ENCODE assay signal across 13 mouse cellular contexts in the genomic region with DNA sequence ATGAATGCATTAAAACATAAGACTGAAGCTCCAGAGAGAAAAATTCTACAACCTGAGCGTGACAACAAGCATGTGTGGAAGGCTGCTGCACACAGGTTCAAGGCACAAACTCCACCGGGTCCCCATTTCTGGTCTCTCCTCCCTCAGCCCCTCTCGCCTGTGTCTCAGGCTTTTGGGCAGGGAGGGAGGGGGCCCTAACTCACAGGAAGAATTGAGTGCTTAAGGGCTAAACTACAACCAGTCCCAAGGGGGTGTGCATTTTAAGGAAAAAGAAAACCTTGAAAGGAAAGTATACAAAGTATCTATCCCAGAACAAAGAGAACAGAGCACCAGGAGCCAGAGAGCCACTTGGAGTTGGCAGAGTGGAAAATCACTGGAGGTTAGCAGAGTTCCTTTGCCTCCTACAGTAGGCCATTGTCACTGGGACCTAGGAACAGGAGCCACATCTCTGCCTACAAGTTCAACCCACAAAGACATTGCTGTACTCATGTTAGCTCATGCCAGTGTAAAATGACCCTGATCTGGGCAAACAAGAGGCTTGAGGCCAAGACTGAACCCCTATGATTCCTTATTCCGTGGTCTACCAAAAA.
DNase-seq lines count a peak whose midpoint lies in the region; ATAC-seq and TF ChIP-seq lines count a peak whose summit lies in the region.
"Had no signal": no experiment of that assay in that cellular context is flagged by ENCODE, and none has a peak within 500 bp of the region (broad histone marks: within the 10 kb centered on the region; RNA-seq: fewer than 3 reads in every experiment).

No protein-coding gene starts in this region.

- peak; percentile 36 for ATAC-seq in forebrain, postnatal 0 days
- ATAC-seq in limb, embryonic 13.5 days (ENCODE audit: low FRiP score, low read depth), result peak; percentile 11; the same call in 1 of the 2 replicates
- no peak for ATAC-seq in hindbrain, embryonic 12.5 days (ENCODE audit: low FRiP score)
- no peak for ATAC-seq in neural tube, embryonic 15.5 days (ENCODE audit: low FRiP score)

- H3K36me3 ChIP-seq in forebrain, postnatal 0 days (ENCODE audit: insufficient read depth), result no peaks in the 10 kb centered on the region
- no peaks in the 10 kb centered on the region for H3K36me3 ChIP-seq in forebrain, embryonic 10.5 days (replicated peaks)
- H3K36me3 ChIP-seq in limb, embryonic 13.5 days, result no peaks in the 10 kb centered on the region
- H3K36me3 ChIP-seq in limb, embryonic 10.5 days, result no peaks in the 10 kb centered on the region
- no peaks in the 10 kb centered on the region for H3K36me3 ChIP-seq in hindbrain, embryonic 12.5 days
- H3K36me3 ChIP-seq in neural tube, embryonic 15.5 days, result no peaks in the 10 kb centered on the region
- no peaks in the 10 kb centered on the region for H3K36me3 ChIP-seq in thymus, adult 2 months (ENCODE audit: control insufficient read depth, insufficient read depth, low read length)

- WGBS in forebrain, postnatal 0 days, result 55% methylated on average over 4 of the region's 4 CpGs
- WGBS in forebrain, embryonic 10.5 days, result 80% methylated on average over 4 of the region's 4 CpGs
- WGBS in limb, embryonic 13.5 days, result 74% methylated on average over 4 of the region's 4 CpGs
- WGBS in limb, embryonic 10.5 days, result 76% methylated on average over 4 of the region's 4 CpGs
- WGBS in hindbrain, embryonic 12.5 days, result 68% methylated on average over 4 of the region's 4 CpGs
- WGBS in neural tube, embryonic 15.5 days, result 77% methylated on average over 4 of the region's 4 CpGs
- WGBS in thymus, adult 2 months, result 97% methylated on average over 4 of the region's 4 CpGs

- H3K27me3 ChIP-seq in forebrain, postnatal 0 days (ENCODE audit: insufficient read depth, low read length), result no peaks in the 10 kb centered on the region
- H3K27me3 ChIP-seq in forebrain, embryonic 10.5 days (ENCODE audit: poor library complexity, severe bottlenecking), result no peaks in the 10 kb centered on the region
- H3K27me3 ChIP-seq in limb, embryonic 13.5 days, result no peaks in the 10 kb centered on the region
- no peaks in the 10 kb centered on the region for H3K27me3 ChIP-seq in limb, embryonic 10.5 days (ENCODE audit: low read depth, poor library complexity, severe bottlenecking)
- no peaks in the 10 kb centered on the region for H3K27me3 ChIP-seq in hindbrain, embryonic 12.5 days
- H3K27me3 ChIP-seq in neural tube, embryonic 15.5 days (replicated peaks), result no peaks in the 10 kb centered on the region
- H3K27me3 ChIP-seq in thymus, adult 2 months (ENCODE audit: control insufficient read depth, insufficient read depth, low read length), result no peaks in the 10 kb centered on the region

- no peak overlapping the region for H3K27ac ChIP-seq in forebrain, postnatal 0 days (ENCODE audit: low read depth, low read length)
- H3K27ac ChIP-seq in forebrain, embryonic 10.5 days, result no peak overlapping the region
- H3K27ac ChIP-seq in limb, embryonic 13.5 days, result no peak overlapping the region
- no peak overlapping the region for H3K27ac ChIP-seq in limb, embryonic 10.5 days
- 0 out of 2 replicates have a peak overlapping the region, but pooled peaks have one; percentile 14 for H3K27ac ChIP-seq in hindbrain, embryonic 12.5 days
- H3K27ac ChIP-seq in neural tube, embryonic 15.5 days (replicated peaks), result peak overlapping the region; percentile 71
- H3K27ac ChIP-seq in thymus, adult 2 months (ENCODE audit: control insufficient read depth, insufficient read depth, low read length), result no peak overlapping the region

- TF ChIP-seq CTCF in forebrain, postnatal 0 days (IDR thresholded peaks at IDR 0.05; ENCODE audit: low read depth), result no peak
- no peak for TF ChIP-seq CTCF in thymus, adult 2 months (IDR thresholded peaks at IDR 0.05; ENCODE audit: borderline replicate concordance, control insufficient read depth, extremely low read depth, insufficient read depth, low read length, poor library complexity)

- H3K4me1 ChIP-seq in forebrain, postnatal 0 days (ENCODE audit: insufficient read depth), result no peaks in the 10 kb centered on the region
- peaks cover 12% of the 10 kb centered on the region for H3K4me1 ChIP-seq in forebrain, embryonic 10.5 days
- 0 out of 2 replicates have a peak, but pooled peaks cover 4% of the 10 kb centered on the region for H3K4me1 ChIP-seq in limb, embryonic 13.5 days
- H3K4me1 ChIP-seq in limb, embryonic 10.5 days, result no peaks in the 10 kb centered on the region
- no peaks in the 10 kb centered on the region for H3K4me1 ChIP-seq in hindbrain, embryonic 12.5 days
- peaks cover 16% of the 10 kb centered on the region for H3K4me1 ChIP-seq in neural tube, embryonic 15.5 days
- H3K4me1 ChIP-seq in thymus, adult 2 months (replicated peaks; ENCODE audit: control insufficient read depth, insufficient read depth, low read length), result no peaks in the 10 kb centered on the region

- H3K4me2 ChIP-seq in forebrain, postnatal 0 days (ENCODE audit: low read depth), result no peak overlapping the region
- H3K4me2 ChIP-seq in limb, embryonic 13.5 days (replicated peaks), result no peak overlapping the region
- no peak overlapping the region for H3K4me2 ChIP-seq in hindbrain, embryonic 12.5 days (replicated peaks)
- no peak overlapping the region for H3K4me2 ChIP-seq in neural tube, embryonic 15.5 days
- H3K4me2 ChIP-seq: liver, embryonic 11.5 days; lung, embryonic 14.5 days had no signal

- DNase-seq in forebrain, postnatal 0 days, result no peak
- no peak for DNase-seq in forebrain, embryonic 10.5 days (ENCODE audit: extremely low spot score, low spot score)
- DNase-seq in limb, embryonic 10.5 days (ENCODE audit: low spot score), result no peak
- no peak for DNase-seq in lung, postnatal 10 days
- DNase-seq in thymus, adult 2 months, result no peak
- DNase-seq: B cell, adult 2 months; cerebellum, adult 9-10 months; kidney, postnatal 10 days; lung, embryonic 14.5 days had no signal

- no peaks in the 10 kb centered on the region for H3K9me3 ChIP-seq in forebrain, postnatal 0 days (ENCODE audit: low read length)
- H3K9me3 ChIP-seq in forebrain, embryonic 10.5 days, result peaks cover under 1% of the 10 kb centered on the region; the same call in 1 of the 2 replicates
- H3K9me3 ChIP-seq in limb, embryonic 13.5 days, result no peaks in the 10 kb centered on the region
- H3K9me3 ChIP-seq in limb, embryonic 10.5 days (replicated peaks), result no peaks in the 10 kb centered on the region
- peaks cover 5% of the 10 kb centered on the region; the same call in 1 of the 2 replicates for H3K9me3 ChIP-seq in hindbrain, embryonic 12.5 days (replicated peaks)
- no peaks in the 10 kb centered on the region for H3K9me3 ChIP-seq in neural tube, embryonic 15.5 days (replicated peaks)

- H3K9ac ChIP-seq in forebrain, postnatal 0 days, result no peak overlapping the region
- no peak overlapping the region for H3K9ac ChIP-seq in limb, embryonic 13.5 days
- H3K9ac ChIP-seq in hindbrain, embryonic 12.5 days, result no peak overlapping the region
- H3K9ac ChIP-seq in neural tube, embryonic 15.5 days (replicated peaks), result no peak overlapping the region
- H3K9ac ChIP-seq: lung, embryonic 14.5 days had no signal

- H3K4me3 ChIP-seq in forebrain, postnatal 0 days (ENCODE audit: low read depth, low read length), result no peak overlapping the region
- H3K4me3 ChIP-seq in forebrain, embryonic 10.5 days, result no peak overlapping the region
- H3K4me3 ChIP-seq in limb, embryonic 13.5 days, result no peak overlapping the region
- no peak overlapping the region for H3K4me3 ChIP-seq in limb, embryonic 10.5 days
- H3K4me3 ChIP-seq in hindbrain, embryonic 12.5 days, result no peak overlapping the region
- no peak overlapping the region for H3K4me3 ChIP-seq in neural tube, embryonic 15.5 days (replicated peaks)
- H3K4me3 ChIP-seq in thymus, adult 2 months (ENCODE audit: control insufficient read depth, insufficient read depth, low read length), result no peak overlapping the region

- no peak for TF ChIP-seq POLR2A in thymus, adult 2 months (IDR thresholded peaks at IDR 0.05; ENCODE audit: control insufficient read depth, extremely low read depth, insufficient read depth, low read length, poor library complexity)

Comparison
In these comparisons a context has a peak if more than half of its experiments do, and no peak if none do; other contexts are left out.
1. ATAC-seq: peak in forebrain, postnatal 0 days (single experiment) and limb, embryonic 13.5 days (single experiment); none in hindbrain, embryonic 12.5 days (single experiment) and neural tube, embryonic 15.5 days (single experiment).
2. H3K27ac ChIP-seq: peak in hindbrain, embryonic 12.5 days (single experiment) and neural tube, embryonic 15.5 days (single experiment); none in forebrain, postnatal 0 days (single experiment), forebrain, embryonic 10.5 days (single experiment), limb, embryonic 13.5 days (single experiment), limb, embryonic 10.5 days (single experiment) and thymus, adult 2 months (single experiment).